Mouse (Mus musculus) small intestine, adult 2 months (tissue): Measurements from ENCODE around the gene D6Wsu163e.

Experiments
- CTCF ChIP-seq: fragments of 200-500 bp; IDR thresholded peaks from 2 replicates; pipeline ENCODE4 v1.5.1; 2012; ENCODE audit warnings: low read depth, mild to moderate bottlenecking, control low read depth, inconsistent platforms, low read length, moderate library complexity, mixed read lengths; ENCODE audit not compliant: insufficient replicate concordance, insufficient read length; ENCODE audit errors: extremely low read depth
- POLR2A ChIP-seq: fragments of 200-500 bp; IDR thresholded peaks from 2 replicates; pipeline ENCODE4 v1.6.1; 2012; ENCODE audit warnings: low read depth, mild to moderate bottlenecking, control low read depth, inconsistent platforms, low read length, moderate library complexity

- no peak for TF ChIP-seq POLR2A
- no peak for TF ChIP-seq CTCF
These were observed 22.9 kb downstream of the D6Wsu163e start for GRCm38 (mm10) chr6:126962709-126963108.
